Mouse (Mus musculus): ENCODE results near the gene Retreg1.
"Not testable (repeated sequence)": the region's sequence is repeated elsewhere in the genome, so short reads cannot be mapped to it uniquely, and the experiment has no call there.

Retreg1 gene

GRCm38 (mm10) chr15:25946482-25946881, 103.5 kb downstream of the Retreg1 start:
- DNase-seq (ENCODE audit: low read depth, low spot score), result no peak

- DNase-seq (ENCODE audit: low read depth, low spot score), result no peak
These were observed 104.4 kb downstream of the Retreg1 start for GRCm38 (mm10) chr15:25947383-25947782.

GRCm38 (mm10) chr15:25948257-25949223, 105.6 kb downstream of the Retreg1 start:
- peak; percentile 21 for DNase-seq (ENCODE audit: low read depth, low spot score)

- DNase-seq (ENCODE audit: low read depth, low spot score), result no peak
These were observed 106.7 kb downstream of the Retreg1 start for GRCm38 (mm10) chr15:25949696-25950095.

- no peak for DNase-seq (ENCODE audit: low read depth, low spot score)
These were observed 107.6 kb downstream of the Retreg1 start for GRCm38 (mm10) chr15:25950584-25950983.

- no peak for DNase-seq (ENCODE audit: low read depth, low spot score)
These were observed 108.1 kb downstream of the Retreg1 start for GRCm38 (mm10) chr15:25951037-25951436.

- DNase-seq (ENCODE audit: low read depth, low spot score), result no peak
These were observed 113.0 kb downstream of the Retreg1 start for GRCm38 (mm10) chr15:25956001-25956400.

- DNase-seq (ENCODE audit: low read depth, low spot score), result no peak
These were observed 113.6 kb downstream of the Retreg1 start for GRCm38 (mm10) chr15:25956422-25957117.

- DNase-seq (ENCODE audit: low read depth, low spot score), result no peak
These were observed 114.7 kb downstream of the Retreg1 start for GRCm38 (mm10) chr15:25957651-25958050.

GRCm38 (mm10) chr15:25959375-25959774, 116.4 kb downstream of the Retreg1 start:
- peak; percentile 48 for DNase-seq (ENCODE audit: low read depth, low spot score)

GRCm38 (mm10) chr15:25960231-25960630, 117.3 kb downstream of the Retreg1 start:
- DNase-seq (ENCODE audit: low read depth, low spot score), result no peak

GRCm38 (mm10) chr15:25966220-25966774, 123.3 kb downstream of the Retreg1 start:
- DNase-seq (ENCODE audit: low read depth, low spot score), result no peak

GRCm38 (mm10) chr15:25971596-25971995, 128.6 kb downstream of the Retreg1 start:
- DNase-seq (ENCODE audit: low read depth, low spot score), result no peak

- no peak for DNase-seq (ENCODE audit: low read depth, low spot score)
These were observed 129.8 kb downstream of the Retreg1 start for GRCm38 (mm10) chr15:25972758-25973157.

- no peak for DNase-seq (ENCODE audit: low read depth, low spot score)
These were observed 131.4 kb downstream of the Retreg1 start for GRCm38 (mm10) chr15:25974352-25974751.

GRCm38 (mm10) chr15:25975810-25976209, 132.8 kb downstream of the Retreg1 start:
- no peak for DNase-seq (ENCODE audit: low read depth, low spot score)

- not testable (repeated sequence) for DNase-seq (ENCODE audit: low read depth, low spot score)
These were observed 140.6 kb downstream of the Retreg1 start for GRCm38 (mm10) chr15:25983614-25984013.

GRCm38 (mm10) chr15:25984067-25984733, 141.2 kb downstream of the Retreg1 start, which contains the start of gene Zfp622:
Gene Zfp622 (plus strand): TSS chr15:25984366.
- peak; percentile 99 for DNase-seq (ENCODE audit: low read depth, low spot score)

GRCm38 (mm10) chr15:25984734-25985492, 141.9 kb downstream of the Retreg1 start:
- DNase-seq (ENCODE audit: low read depth, low spot score), result no peak

GRCm38 (mm10) chr15:25992992-25993727, 150.2 kb downstream of the Retreg1 start:
- no peak for DNase-seq (ENCODE audit: low read depth, low spot score)

All from telencephalon, adult 2 months (tissue).